Mouse (Mus musculus): Measurements from ENCODE around the gene Edem3. TPM values are rescaled to one million over a fixed set of nuclear protein-coding genes. Genes with fewer than 3 reads are reported as not detected.
A peak's percentile ranks its signal among the peaks of the same experiment; 100 is the strongest.

The Edem3 gene
- total and polyA plus RNA-seq, 2 experiments from 2014 or later = 6.6 to 16.5 TPM

DNA sequence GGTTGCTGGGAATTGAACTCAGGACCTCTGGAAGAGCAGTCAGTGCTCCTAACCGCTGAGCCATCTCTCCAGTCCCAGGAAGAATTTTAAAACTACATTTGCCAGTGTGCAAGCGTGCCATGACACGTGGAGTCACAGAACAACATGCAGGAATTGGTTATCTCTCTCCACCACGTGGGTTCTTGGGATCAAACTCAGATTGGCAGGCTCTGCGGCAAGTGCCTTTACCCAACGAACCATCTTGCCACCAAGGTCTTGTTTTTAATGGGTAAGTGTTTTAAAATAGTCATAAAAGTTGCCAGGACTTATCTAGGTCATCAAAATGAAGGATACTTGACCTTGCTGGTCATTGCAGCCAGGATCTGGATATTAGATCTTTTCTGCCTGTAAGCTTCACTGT lies 3.1 kb downstream of the Edem3 start:
- Histone ChIP-seq H3K9ac (replicated peaks; ENCODE audit: low read depth, low read length) (no peak overlapping the region), H3K4me3 (ENCODE audit: low read depth, low read length) (no peak overlapping the region), H3K9me3 (replicated peaks; ENCODE audit: control insufficient read depth, low read length) (no peaks in the 10 kb centered on the region), H3K4me2 (ENCODE audit: low read depth, low read length) (no peak overlapping the region), H3K27me3 (ENCODE audit: control insufficient read depth, insufficient read depth, low read length) (no peaks in the 10 kb centered on the region), H3K36me3 (replicated peaks; ENCODE audit: control insufficient read depth, insufficient read depth, low read length) (peaks cover 17% of the 10 kb centered on the region), H3K4me1 (ENCODE audit: control insufficient read depth, insufficient read depth) (peaks cover 15% of the 10 kb centered on the region; the same call in 1 of the 2 replicates), H3K27ac (ENCODE audit: low read depth) (no peak overlapping the region)
- DNase-seq (ENCODE audit: low spot score) = no peak
- ATAC-seq (ENCODE audit: insufficient read depth, low read depth) = no peak
- TF ChIP-seq EP300 (IDR thresholded peaks at IDR 0.05; ENCODE audit: low read depth) (no peak), CTCF (IDR thresholded peaks at IDR 0.05; ENCODE audit: low read depth) (no peak)
- WGBS = 77% methylated on average over 6 of the region's 6 CpGs

DNA sequence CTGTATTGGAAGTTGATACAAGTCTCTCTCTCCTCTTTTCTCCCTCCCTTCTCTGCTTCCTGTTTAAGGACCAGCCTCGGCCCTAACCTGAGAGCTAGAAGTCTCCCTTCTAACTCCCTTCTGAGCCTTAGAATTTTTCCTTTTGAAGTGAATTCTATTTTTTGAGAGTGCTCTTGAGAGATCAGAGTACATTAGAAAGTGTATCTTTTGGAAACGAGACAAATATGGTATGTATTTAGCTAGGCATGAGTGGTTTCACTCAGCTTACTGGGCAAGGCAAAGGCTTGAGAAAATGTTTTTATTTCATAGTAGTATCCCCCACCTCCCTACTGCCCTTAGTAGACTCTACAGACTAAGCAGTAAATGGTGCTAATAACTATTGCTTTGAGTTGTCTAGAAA lies 3.8 kb downstream of the Edem3 start:
- H3K27me3 ChIP-seq (ENCODE audit: control insufficient read depth, insufficient read depth, low read length) = no peaks in the 10 kb centered on the region
- no peak overlapping the region for H3K9ac ChIP-seq (replicated peaks; ENCODE audit: low read depth, low read length)
- no peak overlapping the region for H3K4me2 ChIP-seq (ENCODE audit: low read depth, low read length)
- WGBS = 68% methylated on average over 2 of the region's 2 CpGs
- DNase-seq (ENCODE audit: low spot score) (no peak), ATAC-seq (ENCODE audit: insufficient read depth, low read depth) (no peak)
- no peak overlapping the region for H3K27ac ChIP-seq (ENCODE audit: low read depth)
- peaks cover 20% of the 10 kb centered on the region; the same call in 1 of the 2 replicates for H3K4me1 ChIP-seq (ENCODE audit: control insufficient read depth, insufficient read depth)
- H3K9me3 ChIP-seq (replicated peaks; ENCODE audit: control insufficient read depth, low read length) = no peaks in the 10 kb centered on the region
- H3K36me3 ChIP-seq (replicated peaks; ENCODE audit: control insufficient read depth, insufficient read depth, low read length) = peaks cover 17% of the 10 kb centered on the region
- H3K4me3 ChIP-seq (ENCODE audit: low read depth, low read length) = no peak overlapping the region
- TF ChIP-seq CTCF (IDR thresholded peaks at IDR 0.05; ENCODE audit: low read depth) = no peak
- no peak for TF ChIP-seq EP300 (IDR thresholded peaks at IDR 0.05; ENCODE audit: low read depth)

DNA sequence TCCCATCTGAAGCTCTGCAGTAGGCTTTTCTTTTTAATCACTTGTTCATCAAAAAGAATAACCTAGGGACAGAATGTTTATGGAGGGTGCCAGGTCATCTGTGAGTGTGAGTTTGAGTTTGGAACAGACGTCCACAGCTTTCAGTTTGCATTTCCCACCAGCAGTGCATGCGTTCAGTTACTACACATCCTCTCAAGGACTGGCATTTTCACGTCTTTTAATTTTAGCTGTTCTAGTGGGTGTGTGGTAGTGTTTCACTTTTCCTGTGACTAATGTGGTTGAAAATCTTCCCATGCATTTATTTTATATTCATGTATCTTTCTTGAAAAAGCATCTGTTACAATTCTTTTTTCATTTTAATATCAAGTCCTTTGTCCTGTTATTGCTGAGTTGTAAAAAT lies 9.1 kb downstream of the Edem3 start:
- peaks cover 17% of the 10 kb centered on the region for H3K36me3 ChIP-seq (replicated peaks; ENCODE audit: control insufficient read depth, insufficient read depth, low read length)
- 0 out of 2 replicates have a peak, but pooled peaks cover 8% of the 10 kb centered on the region for H3K4me1 ChIP-seq (ENCODE audit: control insufficient read depth, insufficient read depth)
- H3K27ac ChIP-seq (ENCODE audit: low read depth) = no peak overlapping the region; the same call in 1 of the 2 replicates
- DNase-seq (ENCODE audit: low spot score) (no peak), ATAC-seq (ENCODE audit: insufficient read depth, low read depth) (no peak)
- no peaks in the 10 kb centered on the region for H3K27me3 ChIP-seq (ENCODE audit: control insufficient read depth, insufficient read depth, low read length)
- no peak overlapping the region for H3K4me3 ChIP-seq (ENCODE audit: low read depth, low read length)
- 52% methylated on average over 3 of the region's 3 CpGs for WGBS
- no peaks in the 10 kb centered on the region for H3K9me3 ChIP-seq (replicated peaks; ENCODE audit: control insufficient read depth, low read length)
- H3K9ac ChIP-seq (replicated peaks; ENCODE audit: low read depth, low read length) = no peak overlapping the region
- H3K4me2 ChIP-seq (ENCODE audit: low read depth, low read length) = no peak overlapping the region
- TF ChIP-seq CTCF (IDR thresholded peaks at IDR 0.05; ENCODE audit: low read depth) = no peak
- no peak for TF ChIP-seq EP300 (IDR thresholded peaks at IDR 0.05; ENCODE audit: low read depth)

DNA sequence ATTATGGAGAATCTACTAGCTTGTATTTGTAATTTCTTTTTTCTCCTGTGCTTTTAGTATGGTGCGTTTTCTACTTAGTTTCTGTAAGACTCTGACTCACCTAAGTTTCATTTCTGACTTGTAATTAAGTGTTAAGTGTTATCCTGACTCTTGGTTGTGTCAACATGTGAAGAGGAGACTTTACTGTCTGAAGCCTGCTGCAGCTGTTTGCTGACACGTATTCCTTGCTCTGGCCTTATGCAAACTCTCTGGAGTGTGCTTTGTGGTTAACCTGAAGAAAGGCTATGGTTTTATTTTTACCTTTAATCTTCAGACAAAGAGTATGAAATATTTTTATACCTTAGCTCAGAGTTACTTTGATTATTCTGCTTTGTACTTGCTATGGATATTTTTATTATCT lies 11.0 kb downstream of the Edem3 start:
- TF ChIP-seq CTCF (IDR thresholded peaks at IDR 0.05; ENCODE audit: low read depth) (no peak), EP300 (IDR thresholded peaks at IDR 0.05; ENCODE audit: low read depth) (no peak)
- H3K4me1 ChIP-seq (ENCODE audit: control insufficient read depth, insufficient read depth) = 0 out of 2 replicates have a peak, but pooled peaks cover 8% of the 10 kb centered on the region
- H3K9me3 ChIP-seq (replicated peaks; ENCODE audit: control insufficient read depth, low read length) = no peaks in the 10 kb centered on the region
- no peak overlapping the region for H3K4me2 ChIP-seq (ENCODE audit: low read depth, low read length)
- no peak overlapping the region for H3K9ac ChIP-seq (replicated peaks; ENCODE audit: low read depth, low read length)
- 78% methylated on average over 2 of the region's 2 CpGs for WGBS
- H3K36me3 ChIP-seq (replicated peaks; ENCODE audit: control insufficient read depth, insufficient read depth, low read length) = peaks cover 19% of the 10 kb centered on the region
- H3K27ac ChIP-seq (ENCODE audit: low read depth) = no peak overlapping the region
- H3K4me3 ChIP-seq (ENCODE audit: low read depth, low read length) = no peak overlapping the region
- H3K27me3 ChIP-seq (ENCODE audit: control insufficient read depth, insufficient read depth, low read length) = no peaks in the 10 kb centered on the region
- DNase-seq (ENCODE audit: low spot score) = no peak
- ATAC-seq (ENCODE audit: insufficient read depth, low read depth) = no peak

DNA sequence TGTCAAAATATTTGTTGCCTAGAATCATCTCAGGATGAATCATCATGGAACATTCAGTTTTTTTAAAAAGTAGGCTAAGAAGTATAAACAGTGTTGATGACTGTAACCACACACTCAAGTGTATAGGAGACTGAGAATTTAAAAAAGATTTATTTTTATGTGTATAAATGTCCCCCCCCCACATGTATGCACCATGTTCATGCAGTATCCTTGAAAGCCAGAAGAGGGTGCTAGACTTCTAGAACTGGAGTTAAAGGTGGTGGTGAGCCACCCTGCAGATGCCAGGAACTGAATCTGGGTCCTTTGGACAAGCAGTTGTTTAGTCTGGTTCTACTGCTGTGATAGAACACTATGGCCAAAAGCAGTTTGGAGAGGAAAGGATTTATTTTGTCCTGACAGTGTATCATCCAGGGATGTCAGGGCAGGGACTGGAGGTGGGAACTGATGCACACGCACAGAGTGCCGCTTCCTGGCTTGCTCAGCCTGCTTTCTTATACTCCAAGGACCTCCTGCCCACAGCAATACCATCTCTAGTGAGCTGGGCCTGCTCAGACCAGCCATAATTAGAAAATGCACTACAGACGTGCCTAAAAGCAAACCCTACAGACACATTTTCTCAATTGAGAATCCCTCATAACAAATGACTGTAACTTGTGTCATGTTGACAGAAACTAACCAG lies 11.9 kb downstream of the Edem3 start:
- ATAC-seq (ENCODE audit: insufficient read depth, low read depth) = no peak
- no peak overlapping the region for H3K9ac ChIP-seq (replicated peaks; ENCODE audit: low read depth, low read length)
- no peak overlapping the region for H3K4me2 ChIP-seq (ENCODE audit: low read depth, low read length)
- peaks cover 20% of the 10 kb centered on the region for H3K36me3 ChIP-seq (replicated peaks; ENCODE audit: control insufficient read depth, insufficient read depth, low read length)
- H3K27me3 ChIP-seq (ENCODE audit: control insufficient read depth, insufficient read depth, low read length) = no peaks in the 10 kb centered on the region
- WGBS = 66% methylated on average over 3 of the region's 3 CpGs
- no peak overlapping the region for H3K27ac ChIP-seq (ENCODE audit: low read depth)
- H3K4me1 ChIP-seq (ENCODE audit: control insufficient read depth, insufficient read depth) = 0 out of 2 replicates have a peak, but pooled peaks cover 8% of the 10 kb centered on the region
- DNase-seq (ENCODE audit: low spot score) = no peak
- TF ChIP-seq CTCF (IDR thresholded peaks at IDR 0.05; ENCODE audit: low read depth) (peak; percentile 15; the same call in 1 of the 2 replicates), EP300 (IDR thresholded peaks at IDR 0.05; ENCODE audit: low read depth) (no peak)
- no peaks in the 10 kb centered on the region for H3K9me3 ChIP-seq (replicated peaks; ENCODE audit: control insufficient read depth, low read length)
- H3K4me3 ChIP-seq (ENCODE audit: low read depth, low read length) = no peak overlapping the region

Data from heart, postnatal 0 days (tissue).